Mouse (Mus musculus): ENCODE results near the gene Togaram1.
A peak's percentile ranks its signal among the peaks of the same experiment; 100 is the strongest.

Togaram1 gene

GRCm38 (mm10) chr12:64965124-64966026, at the start of gene Togaram1, which contains the start of gene Klhl28:
TSS of gene Togaram1 (plus strand) at chr12:64965804.
TSS of gene Klhl28 (minus strand) at chr12:64965534.
- peak; percentile 99 for DNase-seq

DNA sequence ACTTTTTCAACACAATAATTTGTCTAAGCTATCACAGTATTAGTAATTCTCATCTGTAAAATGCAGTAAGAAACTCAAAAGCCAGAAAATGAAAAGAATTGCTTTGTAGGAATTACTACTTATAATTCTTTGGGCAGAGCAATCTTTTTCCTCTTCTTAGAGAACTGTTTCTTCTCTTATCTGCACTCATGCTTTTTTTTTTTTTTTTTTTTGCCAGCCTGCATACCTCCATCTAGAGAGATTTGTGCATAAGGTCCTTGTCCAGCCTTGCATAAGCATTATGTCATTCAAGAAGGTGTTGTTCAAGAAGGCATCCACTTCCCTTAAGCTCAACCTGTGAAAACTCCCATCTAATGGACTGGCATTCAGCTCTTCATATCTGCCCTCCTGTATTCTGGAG, 48.9 kb upstream of the Togaram1 start:
- DNase-seq = no peak

GRCm38 (mm10) chr12:64917578-64918471, 47.8 kb upstream of the Togaram1 start, which contains the start of gene Gm527:
TSS of gene Gm527 (plus strand) at chr12:64917906.
- peak; percentile 98 for DNase-seq

GRCm38 (mm10) chr12:64937493-64937892, 28.1 kb upstream of the Togaram1 start:
- DNase-seq = peak; percentile 43

GRCm38 (mm10) chr12:64964560-64964959, 1.0 kb upstream of the Togaram1 start:
- DNase-seq = no peak

- DNase-seq = peak; percentile 52
Measured at GRCm38 (mm10) chr12:64966101-64966631, 562 bp downstream of the Togaram1 start.

GRCm38 (mm10) chr12:64966652-64967435, 1.2 kb downstream of the Togaram1 start:
- peak; percentile 8 for DNase-seq

- DNase-seq = peak; percentile 19
Measured at GRCm38 (mm10) chr12:64967470-64967869, 1.9 kb downstream of the Togaram1 start.

DNA sequence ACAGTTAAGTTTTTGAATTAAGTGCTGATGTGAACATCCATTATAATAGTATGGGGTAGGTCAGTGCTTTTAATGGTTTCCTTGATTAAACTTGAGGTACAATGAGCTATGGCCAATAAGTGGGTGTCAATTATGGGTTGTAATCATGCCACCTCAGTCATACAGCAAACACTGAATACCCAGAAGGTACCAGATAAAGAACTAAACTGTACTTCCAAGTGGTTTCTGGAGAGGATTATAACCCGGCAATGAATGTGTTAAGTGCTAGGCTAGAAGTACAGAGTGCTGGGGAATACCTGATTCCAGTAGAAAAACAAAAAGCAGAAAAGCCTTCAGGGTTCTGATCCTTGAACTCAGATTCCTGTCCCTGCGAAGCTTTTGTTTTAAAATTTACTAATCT, 2.5 kb downstream of the Togaram1 start:
- DNase-seq = no peak

- no peak for DNase-seq
Measured at GRCm38 (mm10) chr12:64971399-64971798, 5.8 kb downstream of the Togaram1 start.

DNA sequence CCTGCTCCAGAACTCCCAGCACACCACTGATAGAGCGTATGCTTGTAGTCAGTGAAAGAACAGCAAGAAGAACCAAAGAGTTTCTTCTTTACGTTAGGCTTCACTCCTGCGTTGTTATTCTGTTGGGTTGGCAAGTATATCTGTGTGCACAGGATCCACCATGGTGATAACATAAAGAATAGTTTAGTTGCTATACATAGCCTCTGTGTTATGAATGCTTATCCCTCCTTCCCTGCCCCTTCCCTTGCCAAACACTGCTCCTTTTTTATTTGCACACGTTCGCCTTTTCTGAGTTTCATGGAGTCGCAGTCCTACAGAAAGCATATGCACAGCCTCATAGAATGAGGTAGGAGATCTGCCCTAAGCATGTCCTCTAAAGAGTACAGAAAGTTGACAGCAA, 6.5 kb downstream of the Togaram1 start:
- DNase-seq = no peak

DNA sequence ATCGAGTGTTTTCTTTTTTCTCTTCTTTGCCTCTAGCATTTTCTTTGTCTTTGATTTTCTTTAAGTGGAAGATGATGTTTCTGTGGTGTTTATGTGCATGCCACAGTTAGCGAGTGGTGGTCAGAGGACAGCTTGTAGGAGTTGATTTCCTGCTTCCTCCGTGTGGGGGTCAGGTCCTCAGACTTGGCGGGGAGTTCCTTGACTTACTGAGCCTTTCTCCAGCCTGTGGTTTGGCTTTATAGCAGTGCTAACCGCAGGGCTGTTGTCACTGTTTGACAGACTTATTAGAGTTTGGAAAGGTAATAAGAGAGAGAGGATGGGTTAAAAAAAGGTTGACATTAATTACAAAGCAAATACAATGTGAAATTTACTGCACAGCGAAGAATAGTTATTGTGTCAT, 10.0 kb downstream of the Togaram1 start:
- peak; percentile 9 for DNase-seq

DNA sequence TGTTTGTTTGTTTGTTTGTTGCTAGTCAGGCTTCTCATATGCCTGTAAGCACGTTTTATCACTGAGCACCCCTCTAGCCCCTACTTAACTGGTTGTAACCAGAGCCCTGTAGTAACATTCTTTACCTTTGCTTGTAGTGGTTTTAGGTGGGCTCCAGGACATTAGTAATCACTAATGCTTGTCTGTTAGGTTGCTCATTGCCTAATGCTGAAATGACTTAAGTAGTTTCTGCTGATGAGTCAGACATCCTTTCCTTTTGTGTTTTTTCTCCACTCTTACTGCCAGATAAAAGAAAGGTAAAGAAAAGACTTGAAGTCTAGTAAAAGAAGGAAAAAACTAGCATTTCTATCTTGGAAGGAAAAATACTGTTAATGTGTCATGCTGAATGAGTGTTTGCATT, 10.6 kb downstream of the Togaram1 start:
- DNase-seq = no peak

DNA sequence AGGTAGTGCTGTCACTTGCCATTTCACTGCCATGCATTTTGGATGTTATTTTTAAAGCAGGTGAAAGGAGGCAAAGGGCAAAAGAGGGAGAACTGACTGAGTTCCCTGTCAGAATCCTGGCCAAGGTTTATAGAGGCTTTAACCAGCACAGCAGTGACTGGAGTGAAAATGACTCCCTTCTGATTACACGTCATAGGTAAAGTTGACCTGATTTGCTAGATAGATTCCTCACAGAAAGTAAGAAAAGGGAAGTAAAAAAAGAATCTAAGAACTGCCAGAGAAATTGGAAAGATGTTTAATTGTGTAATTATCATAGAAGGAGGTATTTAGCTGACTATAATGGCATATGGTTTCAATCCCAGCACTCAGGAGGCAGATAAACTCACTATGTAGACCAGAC, 11.9 kb downstream of the Togaram1 start:
- DNase-seq = no peak

DNA sequence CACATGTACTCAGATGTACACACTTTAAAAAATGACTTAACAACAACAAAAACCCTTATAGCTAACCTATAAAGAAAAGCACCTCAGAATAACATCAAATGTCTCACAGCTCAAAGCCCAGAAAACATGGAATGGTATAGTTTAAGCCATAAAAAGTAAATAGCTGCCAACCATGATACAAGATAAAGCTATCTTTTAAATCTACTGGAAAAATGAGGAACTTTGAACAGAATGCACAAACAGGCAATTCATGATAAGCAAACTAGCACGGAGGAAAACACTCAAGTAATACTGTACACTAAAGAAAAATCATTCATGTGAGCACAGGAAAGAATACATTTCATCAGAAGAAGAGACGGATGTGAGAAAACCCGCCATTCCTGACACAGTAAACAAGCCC, 42.1 kb downstream of the Togaram1 start:
- DNase-seq = no peak

DNA sequence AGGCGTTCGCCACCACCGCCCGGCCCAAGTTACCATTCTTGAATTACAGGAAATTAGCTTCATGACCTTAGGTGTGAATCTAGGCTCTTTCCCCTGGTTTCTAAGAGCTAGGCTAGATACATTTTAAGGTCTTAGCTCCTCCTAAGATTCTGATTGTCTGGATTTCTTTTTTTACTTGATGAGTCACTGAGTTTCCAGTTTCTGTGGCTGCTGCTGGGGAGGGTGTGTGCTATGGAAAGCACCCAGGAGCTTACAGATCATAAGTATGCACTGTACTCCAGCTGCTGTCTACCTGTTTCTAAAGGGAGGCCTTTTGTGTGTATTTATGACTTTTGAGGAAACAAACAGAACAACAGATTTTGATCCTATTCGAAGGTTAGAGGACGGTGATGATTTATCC, 57.2 kb downstream of the Togaram1 start:
- no peak for DNase-seq

GRCm38 (mm10) chr12:65035839-65036189, 70.2 kb downstream of the Togaram1 start:
- no peak for DNase-seq

DNA sequence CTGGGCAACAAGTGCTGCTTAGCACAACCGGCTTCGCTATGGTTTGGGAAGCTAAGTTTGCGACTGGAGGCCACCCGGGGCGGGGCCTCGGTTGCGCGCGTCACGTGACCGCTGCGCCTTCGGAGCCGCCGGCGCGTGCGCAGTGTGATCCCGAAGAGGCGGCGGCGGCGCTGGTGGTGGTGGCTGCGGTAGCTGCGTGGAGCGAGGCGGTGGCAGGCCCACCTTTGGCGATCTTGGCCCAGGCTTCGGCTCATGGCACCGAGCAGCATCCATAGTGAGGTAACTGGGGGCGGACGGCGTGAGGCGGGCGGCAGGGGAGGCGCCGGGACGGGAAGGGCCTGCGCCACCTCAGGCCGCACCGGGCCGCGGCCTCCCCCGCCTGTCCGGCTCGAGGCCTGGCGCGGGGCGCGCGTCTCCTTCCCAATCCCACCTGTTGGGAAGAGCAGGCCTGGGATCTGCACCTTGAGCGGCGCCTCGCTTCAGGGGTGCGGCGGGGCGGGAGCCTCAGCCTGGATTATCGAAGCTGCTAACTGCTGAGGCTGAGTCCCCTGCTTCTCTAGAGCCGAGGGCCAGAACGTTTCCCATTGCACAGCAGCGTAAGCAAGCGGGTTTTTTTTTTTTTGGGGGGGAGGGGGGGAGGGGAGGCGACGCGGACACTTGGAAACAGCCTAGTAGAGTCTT, 70.7 kb downstream of the Togaram1 start, which contains the start of gene Prpf39:
Prpf39 (plus strand) TSS at position 144 of the 681 bp plus-strand sequence.
- peak; percentile 95 for DNase-seq

GRCm38 (mm10) chr12:65036892-65037545, 71.4 kb downstream of the Togaram1 start:
- no peak for DNase-seq

DNA sequence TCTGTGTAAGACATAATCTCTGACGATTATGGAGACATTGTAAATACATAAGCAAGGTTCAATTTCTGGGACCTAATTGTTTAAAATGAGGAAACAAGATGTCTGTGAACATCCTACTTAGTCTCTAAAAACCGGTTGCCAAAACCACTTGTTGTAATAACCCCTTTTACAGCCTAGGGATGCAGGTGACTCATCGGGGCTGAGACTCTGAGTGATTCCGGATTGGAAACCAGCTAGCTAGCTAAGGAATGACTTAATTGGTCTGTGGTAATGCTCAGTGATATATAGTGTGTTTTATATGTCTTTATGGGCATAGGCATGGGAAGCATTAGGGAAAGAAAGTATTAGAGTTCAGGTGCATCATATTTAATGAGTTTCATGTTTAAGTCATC, 71.9 kb downstream of the Togaram1 start:
- no peak for DNase-seq

- DNase-seq = no peak
Measured at GRCm38 (mm10) chr12:65048799-65049198, 83.2 kb downstream of the Togaram1 start.
